Mouse (Mus musculus) kidney, embryonic 14.5 days (tissue): ENCODE results near the gene Fyb2. TPM values are rescaled to one million over a fixed set of nuclear protein-coding genes. Genes with fewer than 3 reads are reported as not detected.
"Not testable (repeated sequence)": the region's sequence is repeated elsewhere in the genome, so short reads cannot be mapped to it uniquely, and the experiment has no call there.

Experiments used
- ATAC-seq: fragments of 200-750 bp; cut with Nextera tagmentation; 2 replicates; pipeline ENCODE4 v1.8.0; 2017; ENCODE audit warnings: moderate number of reproducible peaks, mild to moderate bottlenecking, moderate TSS enrichment, moderate library complexity; ENCODE audit not compliant: low FRiP score, low TSS enrichment
- H3K27ac ChIP-seq: fragments of 300-500 bp; sonication (generic); 2 replicates; pipeline ENCODE4 v1.5.1; 2014; ENCODE audit warnings: low read depth, mild to moderate bottlenecking, low read length, moderate library complexity, mixed read lengths
- H3K27me3 ChIP-seq: fragments of 300-500 bp; sonication (generic); 2 replicates; pipeline ENCODE4 v1.6.1; 2014; ENCODE audit warnings: mild to moderate bottlenecking, low read length; ENCODE audit not compliant: control insufficient read depth, insufficient read depth
- H3K36me3 ChIP-seq: fragments of 300-500 bp; sonication (generic); 2 replicates; pipeline ENCODE4 v1.6.1; 2014; ENCODE audit warnings: low read length, mixed read lengths; ENCODE audit not compliant: control insufficient read depth, insufficient read depth
- H3K4me1 ChIP-seq: fragments of 300-500 bp; sonication (generic); 2 replicates; pipeline ENCODE4 v1.6.1; 2014; ENCODE audit warnings: low read length, mixed read lengths; ENCODE audit not compliant: control insufficient read depth, insufficient read depth
- H3K4me2 ChIP-seq: fragments of 300-500 bp; sonication (generic); replicated peaks from 2 replicates; pipeline ENCODE4 v1.6.1; 2014; ENCODE audit warnings: low read depth, mild to moderate bottlenecking, low read length
- H3K4me3 ChIP-seq: fragments of 300-500 bp; sonication (generic); 2 replicates; pipeline ENCODE4 v1.5.1; 2014; ENCODE audit warnings: mild to moderate bottlenecking, low read length
- H3K9ac ChIP-seq: fragments of 300-500 bp; sonication (generic); 2 replicates; pipeline ENCODE4 v1.6.1; 2014; ENCODE audit warnings: low read depth, mild to moderate bottlenecking, low read length, moderate library complexity
- H3K9me3 ChIP-seq: fragments of 300-500 bp; sonication (generic); 2 replicates; pipeline ENCODE4 v1.6.1; 2016; ENCODE audit warnings: low read length; ENCODE audit not compliant: control insufficient read depth
- WGBS: fragments of 180-500 bp; shearing (Covaris S2); extraction: QIAGEN DNeasy Blood & Tissue Kit; methylation state at CpG from one replicate; pipeline ENCODE4 v1.1.7; 2014; 5-methylcytosine and 5-hydroxymethylcytosine counted together
- polyA plus RNA-seq: library from polyadenylated mRNA; unstranded; fragments of >200 nt; fragmentation: Nextera tagmentation; extraction: Ambion mirVana; gene quantifications from 2 replicates; pipeline ENCODE4 v1.2.1, GENCODE M21; 2014

The Fyb2 gene
- polyA plus RNA-seq, 1 experiment from 2014 or later: 0.79 TPM

- no peak for ATAC-seq
- no peaks in the 10 kb centered on the region for H3K36me3 ChIP-seq
- H3K4me1 ChIP-seq: no peaks in the 10 kb centered on the region
- no peaks in the 10 kb centered on the region for H3K9me3 ChIP-seq
- no peak overlapping the region for H3K4me2 ChIP-seq
- no peak overlapping the region for H3K27ac ChIP-seq
- WGBS: 87% methylated on average over 6 of the region's 6 CpGs
- no peak overlapping the region for H3K9ac ChIP-seq
- H3K27me3 ChIP-seq: no peaks in the 10 kb centered on the region
- no peak overlapping the region for H3K4me3 ChIP-seq
Measured at GRCm38 (mm10) chr4:104990016-104990415, 76.8 kb downstream of the Fyb2 start.

DNA sequence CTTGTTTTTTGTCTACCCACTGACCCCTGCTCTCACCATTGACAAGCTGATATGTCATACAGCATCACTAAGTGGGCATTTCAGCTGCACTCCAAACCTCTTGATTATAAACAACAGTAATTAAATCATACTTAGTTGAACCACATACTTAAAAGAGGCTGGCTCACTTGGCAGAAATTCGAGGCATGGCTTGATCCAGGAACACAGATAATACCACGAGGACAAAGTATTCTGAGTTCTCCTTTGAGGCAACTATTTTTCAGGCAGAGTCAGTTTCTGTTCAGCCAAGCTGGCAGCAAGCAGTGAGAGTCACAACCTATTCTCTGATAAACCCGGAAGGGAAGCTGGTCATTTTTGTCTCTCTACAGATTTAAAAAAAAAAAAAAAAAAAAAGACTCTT is 77.4 kb downstream of the Fyb2 start:
- H3K9ac ChIP-seq: no peak overlapping the region
- no peak overlapping the region for H3K4me2 ChIP-seq
- no peaks in the 10 kb centered on the region for H3K27me3 ChIP-seq
- no peaks in the 10 kb centered on the region for H3K9me3 ChIP-seq
- no peaks in the 10 kb centered on the region for H3K4me1 ChIP-seq
- H3K27ac ChIP-seq: no peak overlapping the region
- ATAC-seq: no peak
- WGBS: 83% methylated on average over 3 of the region's 3 CpGs
- no peaks in the 10 kb centered on the region for H3K36me3 ChIP-seq
- no peak overlapping the region for H3K4me3 ChIP-seq

DNA sequence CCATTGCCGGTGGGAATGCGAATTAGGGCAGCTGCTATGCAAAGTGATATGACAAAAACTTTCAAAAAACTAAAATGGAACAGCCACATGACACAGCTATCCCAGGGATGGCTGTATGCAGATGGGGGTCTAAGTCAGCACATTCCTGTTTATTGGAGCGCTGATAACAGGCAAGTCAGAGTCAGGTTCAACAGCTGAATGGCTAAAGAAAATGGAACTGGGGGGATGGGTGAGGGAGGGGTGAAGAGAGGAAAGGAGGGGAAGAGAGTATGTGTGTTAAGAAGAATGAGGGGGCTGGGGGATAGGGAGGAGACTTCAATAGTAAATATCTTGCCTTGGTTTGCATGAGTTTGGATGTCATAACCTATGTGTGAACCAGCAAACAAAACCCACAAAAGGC is 79.0 kb downstream of the Fyb2 start:
- no peaks in the 10 kb centered on the region for H3K9me3 ChIP-seq
- no peak overlapping the region for H3K4me2 ChIP-seq
- H3K27me3 ChIP-seq: no peaks in the 10 kb centered on the region
- no peak overlapping the region for H3K27ac ChIP-seq
- no peak overlapping the region for H3K9ac ChIP-seq
- no peak for ATAC-seq
- no peak overlapping the region for H3K4me3 ChIP-seq
- WGBS: 83% methylated on average over 3 of the region's 3 CpGs
- H3K4me1 ChIP-seq: no peaks in the 10 kb centered on the region
- no peaks in the 10 kb centered on the region for H3K36me3 ChIP-seq

- 89% methylated on average over 10 of the region's 10 CpGs for WGBS
- Histone ChIP-seq H3K27ac (no peak overlapping the region), H3K36me3 (no peaks in the 10 kb centered on the region), H3K27me3 (no peaks in the 10 kb centered on the region), H3K4me2 (no peak overlapping the region), H3K4me1 (no peaks in the 10 kb centered on the region), H3K9me3 (no peaks in the 10 kb centered on the region), H3K9ac (no peak overlapping the region), H3K4me3 (no peak overlapping the region)
- ATAC-seq: no peak
Measured at GRCm38 (mm10) chr4:104993140-104993874, 80.1 kb downstream of the Fyb2 start.

DNA sequence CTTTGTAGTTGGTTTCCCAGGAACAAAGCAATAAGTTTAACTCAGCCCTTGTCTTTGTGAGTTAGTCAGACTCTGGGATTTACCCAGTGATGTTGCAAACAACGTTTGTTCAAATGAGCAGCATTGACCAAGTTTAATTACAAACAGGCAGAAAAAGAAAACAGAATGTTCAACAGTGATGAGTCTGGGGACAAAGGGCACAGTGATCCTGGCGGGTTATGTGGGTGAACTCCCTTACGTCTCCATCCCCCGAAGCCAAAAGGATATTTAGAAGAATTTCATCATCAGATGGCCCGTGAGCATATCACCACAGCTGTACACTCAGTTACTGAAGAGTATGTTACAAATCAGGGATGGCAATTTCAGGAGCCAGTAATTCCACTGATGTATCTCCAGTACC is 86.4 kb downstream of the Fyb2 start:
- no peaks in the 10 kb centered on the region for H3K36me3 ChIP-seq
- no peaks in the 10 kb centered on the region for H3K4me1 ChIP-seq
- H3K4me3 ChIP-seq: no peak overlapping the region
- H3K9me3 ChIP-seq: no peaks in the 10 kb centered on the region
- H3K9ac ChIP-seq: no peak overlapping the region
- ATAC-seq: no peak
- no peak overlapping the region for H3K4me2 ChIP-seq
- no peaks in the 10 kb centered on the region for H3K27me3 ChIP-seq
- WGBS: 77% methylated on average over 5 of the region's 5 CpGs
- no peak overlapping the region for H3K27ac ChIP-seq

DNA sequence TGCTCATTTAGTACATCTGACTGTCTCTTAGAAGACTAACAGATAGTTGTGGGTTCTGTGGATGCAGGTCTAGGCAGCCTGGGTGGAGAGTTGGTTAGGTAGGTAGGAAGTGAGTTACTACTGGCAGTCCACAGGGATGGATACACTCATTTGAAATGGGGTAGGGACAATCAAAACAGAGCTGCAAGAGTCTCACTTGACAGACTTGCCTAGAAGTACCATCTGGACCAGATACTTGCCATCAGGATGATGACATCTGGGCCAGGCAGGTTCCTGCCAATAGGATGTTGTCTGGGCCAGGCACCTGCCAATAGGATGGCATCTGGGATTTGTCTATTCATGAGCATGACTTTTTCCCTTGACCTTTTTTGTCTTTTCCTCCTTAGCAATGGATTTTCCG is 88.5 kb downstream of the Fyb2 start:
- H3K36me3 ChIP-seq: no peaks in the 10 kb centered on the region
- H3K4me1 ChIP-seq: no peaks in the 10 kb centered on the region
- no peak for ATAC-seq
- H3K4me3 ChIP-seq: no peak overlapping the region
- no peaks in the 10 kb centered on the region for H3K27me3 ChIP-seq
- no peaks in the 10 kb centered on the region for H3K9me3 ChIP-seq
- WGBS: 73% methylated on average over 1 of the region's 1 CpGs
- no peak overlapping the region for H3K27ac ChIP-seq
- H3K4me2 ChIP-seq: no peak overlapping the region
- no peak overlapping the region for H3K9ac ChIP-seq

GRCm38 (mm10) chr4:105004135-105004534 is 90.9 kb downstream of the Fyb2 start:
- Histone ChIP-seq H3K4me1 (no peaks in the 10 kb centered on the region), H3K4me2 (no peak overlapping the region), H3K27me3 (no peaks in the 10 kb centered on the region), H3K9me3 (no peaks in the 10 kb centered on the region), H3K4me3 (no peak overlapping the region), H3K36me3 (no peaks in the 10 kb centered on the region), H3K27ac (no peak overlapping the region), H3K9ac (no peak overlapping the region)
- no peak for ATAC-seq
- 85% methylated on average over 8 of the region's 8 CpGs for WGBS

- WGBS: 92% methylated on average over 11 of the region's 12 CpGs
- not testable (repeated sequence) for H3K9ac ChIP-seq
Measured at GRCm38 (mm10) chr4:105004649-105005048, 91.4 kb downstream of the Fyb2 start.

DNA sequence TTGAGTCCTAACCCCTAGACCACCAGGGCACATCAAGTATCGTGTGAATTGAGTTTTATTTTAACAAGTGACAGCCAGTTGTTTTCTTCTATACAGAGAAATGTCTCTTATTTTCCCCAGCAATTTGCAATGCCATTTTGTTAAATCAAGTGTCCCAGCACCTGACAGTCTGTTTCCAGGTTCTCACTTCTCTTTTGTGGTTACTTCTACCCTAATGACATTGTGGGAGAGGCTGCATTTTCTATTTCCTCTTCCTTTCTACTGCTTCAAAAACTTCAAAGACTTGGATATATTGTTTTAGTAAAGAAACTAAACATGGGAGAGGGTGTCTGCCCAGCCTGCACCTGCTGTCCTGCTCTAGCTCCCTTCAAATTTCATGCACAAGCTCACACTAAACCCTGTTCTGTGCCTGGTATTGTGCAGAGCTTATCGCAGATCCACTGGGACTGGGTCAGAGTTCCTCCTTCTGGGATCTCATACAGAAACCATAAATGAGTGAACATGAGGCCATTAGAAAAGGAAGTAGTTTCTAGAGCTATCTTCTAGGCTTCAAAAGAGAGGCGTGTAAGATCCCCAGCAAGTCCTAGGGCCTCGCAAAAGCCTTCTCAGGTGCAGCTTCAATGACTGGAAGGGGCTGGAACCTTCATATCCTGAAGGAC is 94.2 kb downstream of the Fyb2 start:
- ATAC-seq: no peak
- Histone ChIP-seq H3K36me3 (no peaks in the 10 kb centered on the region), H3K27me3 (no peaks in the 10 kb centered on the region), H3K9ac (no peak overlapping the region), H3K4me2 (no peak overlapping the region), H3K9me3 (no peaks in the 10 kb centered on the region), H3K27ac (no peak overlapping the region), H3K4me3 (no peak overlapping the region), H3K4me1 (no peaks in the 10 kb centered on the region)
- WGBS: 91% methylated on average over 4 of the region's 4 CpGs

More at GRCm38 (mm10) chr4:105004649-105005048, 91.4 kb downstream of the Fyb2 start:
- not testable (repeated sequence) for H3K4me1 ChIP-seq, H3K27ac ChIP-seq, H3K4me3 ChIP-seq, H3K36me3 ChIP-seq, H3K9me3 ChIP-seq, H3K4me2 ChIP-seq, H3K27me3 ChIP-seq, ATAC-seq
